Mouse (Mus musculus): ENCODE measurements around the gene Auh. TPM values are rescaled to one million over a fixed set of nuclear protein-coding genes. Genes with fewer than 3 reads are reported as not detected.

Gene Auh
- polyA plus RNA-seq, 1 experiment from 2014 or later: 34.8 TPM

GRCm38 (mm10) chr13:52874338-52874737, 55.1 kb downstream of the Auh start:
- H3K27me3 ChIP-seq (ENCODE audit: insufficient read depth, low read length): no peaks in the 10 kb centered on the region
- H3K4me2 ChIP-seq: no peak overlapping the region
- WGBS: 42% methylated on average over 6 of the region's 6 CpGs
- H3K27ac ChIP-seq (ENCODE audit: low read depth): no peak overlapping the region
- DNase-seq (no peak), ATAC-seq (ENCODE audit: insufficient read depth) (no peak)
- no peaks in the 10 kb centered on the region for H3K36me3 ChIP-seq (ENCODE audit: insufficient read depth)
- no peaks in the 10 kb centered on the region for H3K9me3 ChIP-seq (ENCODE audit: low read depth, low read length)
- no peak for TF ChIP-seq CTCF (IDR thresholded peaks at IDR 0.05; ENCODE audit: low read depth)
- no peak overlapping the region for H3K4me3 ChIP-seq (ENCODE audit: low read depth, low read length)
- H3K9ac ChIP-seq: no peak overlapping the region
- H3K4me1 ChIP-seq (ENCODE audit: insufficient read depth): no peaks in the 10 kb centered on the region

DNA sequence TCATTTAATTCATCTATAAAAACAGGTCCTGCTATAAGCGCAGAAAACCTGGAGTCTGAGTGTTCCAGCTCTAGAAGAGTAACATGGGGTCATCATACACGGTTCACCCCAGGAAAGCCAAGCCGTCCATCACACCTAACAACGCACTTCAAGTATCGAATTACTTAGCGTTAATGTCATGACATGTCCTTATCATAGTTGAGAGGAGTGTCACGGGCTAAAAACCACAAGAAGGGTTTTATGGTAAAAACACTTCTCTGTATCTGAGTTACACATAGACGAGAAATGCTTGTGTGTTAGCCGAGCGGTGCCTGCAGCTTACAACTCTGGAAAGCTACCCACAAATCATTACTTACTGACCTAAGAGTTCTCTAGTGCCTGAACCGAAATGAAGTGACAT, 55.6 kb downstream of the Auh start:
- Histone ChIP-seq H3K4me2 (no peak overlapping the region), H3K9ac (no peak overlapping the region), H3K36me3 (ENCODE audit: insufficient read depth) (no peaks in the 10 kb centered on the region), H3K27me3 (ENCODE audit: insufficient read depth, low read length) (no peaks in the 10 kb centered on the region), H3K27ac (ENCODE audit: low read depth) (no peak overlapping the region), H3K4me1 (ENCODE audit: insufficient read depth) (no peaks in the 10 kb centered on the region), H3K9me3 (ENCODE audit: low read depth, low read length) (no peaks in the 10 kb centered on the region), H3K4me3 (ENCODE audit: low read depth, low read length) (no peak overlapping the region)
- DNase-seq (no peak), ATAC-seq (ENCODE audit: insufficient read depth) (no peak)
- 28% methylated on average over 11 of the region's 11 CpGs for WGBS
- TF ChIP-seq CTCF (IDR thresholded peaks at IDR 0.05; ENCODE audit: low read depth): no peak

DNA sequence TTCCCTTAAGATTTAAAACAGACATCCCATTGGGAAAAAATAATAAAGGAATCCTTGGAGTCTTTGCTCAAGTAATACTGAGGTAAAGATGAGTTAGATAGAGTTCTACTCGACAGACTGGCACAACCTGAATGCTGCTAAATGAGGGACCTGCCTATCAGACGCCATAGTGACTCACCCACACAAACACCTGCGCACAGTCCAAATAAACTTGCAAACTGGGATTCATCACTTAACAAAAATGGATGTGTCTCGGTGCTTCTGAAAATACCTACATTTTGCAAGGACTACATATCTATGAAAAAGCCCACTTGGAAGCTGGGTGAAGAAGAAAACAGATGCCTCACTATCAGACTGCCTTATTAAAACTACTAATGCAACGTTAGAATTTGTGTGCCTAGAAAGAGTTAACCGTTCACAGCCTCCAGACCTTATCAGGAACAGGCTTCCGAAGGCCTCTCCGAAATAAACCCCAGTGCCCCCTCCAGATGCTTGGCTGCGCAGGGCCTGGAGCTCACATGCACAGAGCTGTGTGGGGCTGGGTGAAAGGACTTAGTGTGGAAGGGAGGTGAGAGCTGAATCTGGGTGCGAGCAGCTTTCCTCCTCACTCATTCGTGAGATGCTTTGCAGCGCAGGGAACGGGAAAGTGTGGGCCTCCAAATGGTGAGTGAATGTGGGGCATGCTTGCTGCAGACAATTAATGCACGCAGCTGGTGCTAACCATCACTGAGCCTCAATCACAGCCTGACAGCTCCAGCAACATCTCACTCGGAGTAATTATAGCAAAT, 63.3 kb downstream of the Auh start:
- no peak for TF ChIP-seq CTCF (IDR thresholded peaks at IDR 0.05; ENCODE audit: low read depth)
- no peak overlapping the region for H3K4me2 ChIP-seq
- H3K9me3 ChIP-seq (ENCODE audit: low read depth, low read length): no peaks in the 10 kb centered on the region
- no peaks in the 10 kb centered on the region for H3K36me3 ChIP-seq (ENCODE audit: insufficient read depth)
- no peak for ATAC-seq (ENCODE audit: insufficient read depth)
- no peak overlapping the region for H3K4me3 ChIP-seq (ENCODE audit: low read depth, low read length)
- H3K4me1 ChIP-seq (ENCODE audit: insufficient read depth): no peaks in the 10 kb centered on the region
- no peaks in the 10 kb centered on the region for H3K27me3 ChIP-seq (ENCODE audit: insufficient read depth, low read length)
- no peak for DNase-seq
- no peak overlapping the region for H3K27ac ChIP-seq (ENCODE audit: low read depth)
- no peak overlapping the region for H3K9ac ChIP-seq
- WGBS: 27% methylated on average over 15 of the region's 15 CpGs

DNA sequence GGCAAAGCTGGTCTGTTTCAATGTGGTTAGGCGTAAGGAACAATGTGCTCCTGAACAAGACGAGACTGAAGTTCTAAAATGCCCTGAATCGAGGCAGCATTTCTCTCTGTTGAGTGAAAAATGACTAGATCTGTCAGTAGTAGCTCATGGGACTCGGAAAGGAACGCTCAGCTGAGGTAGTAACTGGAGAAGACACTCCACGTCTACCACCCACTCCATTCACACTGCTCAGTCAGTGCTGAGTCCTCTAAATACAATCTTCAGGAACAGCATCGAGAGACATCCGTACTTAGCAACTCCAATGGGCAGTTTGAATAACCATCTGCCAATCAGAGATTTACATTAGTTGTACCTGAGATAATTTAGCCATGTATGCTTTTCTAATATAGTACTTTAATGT, 66.0 kb downstream of the Auh start:
- no peaks in the 10 kb centered on the region for H3K27me3 ChIP-seq (ENCODE audit: insufficient read depth, low read length)
- no peak overlapping the region for H3K27ac ChIP-seq (ENCODE audit: low read depth)
- DNase-seq: no peak
- H3K4me1 ChIP-seq (ENCODE audit: insufficient read depth): no peaks in the 10 kb centered on the region
- no peak overlapping the region for H3K4me3 ChIP-seq (ENCODE audit: low read depth, low read length)
- H3K36me3 ChIP-seq (ENCODE audit: insufficient read depth): no peaks in the 10 kb centered on the region
- H3K4me2 ChIP-seq: no peak overlapping the region
- H3K9ac ChIP-seq: no peak overlapping the region
- 75% methylated on average over 8 of the region's 8 CpGs for WGBS
- no peak for TF ChIP-seq CTCF (IDR thresholded peaks at IDR 0.05; ENCODE audit: low read depth)
- no peaks in the 10 kb centered on the region for H3K9me3 ChIP-seq (ENCODE audit: low read depth, low read length)
- no peak for ATAC-seq (ENCODE audit: insufficient read depth)

DNA sequence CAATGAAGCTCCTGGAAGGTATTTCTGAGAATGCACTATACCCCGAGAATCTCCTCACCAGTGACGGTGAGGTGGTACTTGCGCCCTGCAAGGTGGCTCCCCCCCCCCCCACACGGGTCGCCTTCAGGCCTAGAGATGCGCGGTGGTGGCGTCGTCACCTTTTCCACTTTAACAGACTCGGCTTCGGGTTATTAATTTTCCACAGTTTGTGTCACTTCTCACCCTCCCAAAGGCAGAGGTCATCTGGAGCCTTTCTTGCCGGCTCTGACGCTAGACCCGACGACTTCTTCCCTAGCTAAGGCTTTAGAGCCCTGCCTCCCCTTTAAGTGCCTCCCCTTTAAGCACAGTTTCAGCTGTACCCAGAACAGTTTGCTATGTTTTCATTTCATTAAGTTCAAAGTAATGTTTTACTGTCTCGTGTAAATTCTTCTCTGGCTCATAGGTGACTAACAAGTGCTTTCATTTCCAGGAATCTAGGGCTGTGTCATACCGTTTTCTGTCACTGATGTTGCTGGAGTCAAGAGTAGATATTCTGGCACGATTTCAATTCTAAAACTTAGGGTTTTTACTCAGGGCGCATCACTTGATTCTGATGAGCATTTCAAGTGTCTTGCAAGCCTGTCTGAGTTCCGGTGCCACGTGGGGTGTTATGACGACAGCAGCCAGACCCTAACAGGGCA, 69.3 kb downstream of the Auh start:
- no peak for TF ChIP-seq CTCF (IDR thresholded peaks at IDR 0.05; ENCODE audit: low read depth)
- no peaks in the 10 kb centered on the region for H3K27me3 ChIP-seq (ENCODE audit: insufficient read depth, low read length)
- no peak overlapping the region for H3K4me2 ChIP-seq
- 48% methylated on average over 22 of the region's 22 CpGs for WGBS
- no peak overlapping the region for H3K9ac ChIP-seq
- no peak for ATAC-seq (ENCODE audit: insufficient read depth)
- H3K4me1 ChIP-seq (ENCODE audit: insufficient read depth): no peaks in the 10 kb centered on the region
- H3K4me3 ChIP-seq (ENCODE audit: low read depth, low read length): no peak overlapping the region
- no peak overlapping the region for H3K27ac ChIP-seq (ENCODE audit: low read depth)
- H3K9me3 ChIP-seq (ENCODE audit: low read depth, low read length): no peaks in the 10 kb centered on the region
- DNase-seq: no peak
- H3K36me3 ChIP-seq (ENCODE audit: insufficient read depth): no peaks in the 10 kb centered on the region

GRCm38 (mm10) chr13:52859065-52859820, 70.2 kb downstream of the Auh start:
- Histone ChIP-seq H3K9me3 (ENCODE audit: low read depth, low read length) (no peaks in the 10 kb centered on the region), H3K4me1 (ENCODE audit: insufficient read depth) (no peaks in the 10 kb centered on the region), H3K4me2 (no peak overlapping the region), H3K27me3 (ENCODE audit: insufficient read depth, low read length) (no peaks in the 10 kb centered on the region), H3K36me3 (ENCODE audit: insufficient read depth) (no peaks in the 10 kb centered on the region), H3K27ac (ENCODE audit: low read depth) (no peak overlapping the region), H3K9ac (no peak overlapping the region), H3K4me3 (ENCODE audit: low read depth, low read length) (no peak overlapping the region)
- no peak for TF ChIP-seq CTCF (IDR thresholded peaks at IDR 0.05; ENCODE audit: low read depth)
- WGBS: 66% methylated on average over 16 of the region's 16 CpGs
- no peak for ATAC-seq (ENCODE audit: insufficient read depth)
- no peak for DNase-seq

- no peak overlapping the region for H3K4me3 ChIP-seq (ENCODE audit: low read depth, low read length)
- H3K9me3 ChIP-seq (ENCODE audit: low read depth, low read length): no peaks in the 10 kb centered on the region
- no peak overlapping the region for H3K4me2 ChIP-seq
- no peak overlapping the region for H3K9ac ChIP-seq
- H3K4me1 ChIP-seq (ENCODE audit: insufficient read depth): no peaks in the 10 kb centered on the region
- DNase-seq (peak; percentile 24), ATAC-seq (ENCODE audit: insufficient read depth) (no peak)
- 56% methylated on average over 12 of the region's 12 CpGs for WGBS
- no peak overlapping the region for H3K27ac ChIP-seq (ENCODE audit: low read depth)
- H3K36me3 ChIP-seq (ENCODE audit: insufficient read depth): no peaks in the 10 kb centered on the region
- H3K27me3 ChIP-seq (ENCODE audit: insufficient read depth, low read length): no peaks in the 10 kb centered on the region
- no peak for TF ChIP-seq CTCF (IDR thresholded peaks at IDR 0.05; ENCODE audit: low read depth)
Observed at GRCm38 (mm10) chr13:52858373-52858772, 71.1 kb downstream of the Auh start.
